Mouse (Mus musculus) left cerebral cortex, postnatal 36 days (tissue): ENCODE measurements at regions not wholly inside any gene's neighbourhood (a gene's known extent, or its start where the extent isn't known, plus 50 kb on each side); places are given as distances from the start of the nearest gene placed in this dataset.

Experiments
- DNase-seq, 2 experiments: peaks; one replicate each; pipeline ENCODE4 v3.0.0; 2021 to 2022; ENCODE audit warnings: low spot score in 2 of 2, mixed read lengths in 1 of 2
- intact Hi-C: fragments of 180-260 bp; cut with DNase I; formaldehyde crosslinking; loops from one replicate; pipeline ENCODE4 v1.15.1; 2025

DNA sequence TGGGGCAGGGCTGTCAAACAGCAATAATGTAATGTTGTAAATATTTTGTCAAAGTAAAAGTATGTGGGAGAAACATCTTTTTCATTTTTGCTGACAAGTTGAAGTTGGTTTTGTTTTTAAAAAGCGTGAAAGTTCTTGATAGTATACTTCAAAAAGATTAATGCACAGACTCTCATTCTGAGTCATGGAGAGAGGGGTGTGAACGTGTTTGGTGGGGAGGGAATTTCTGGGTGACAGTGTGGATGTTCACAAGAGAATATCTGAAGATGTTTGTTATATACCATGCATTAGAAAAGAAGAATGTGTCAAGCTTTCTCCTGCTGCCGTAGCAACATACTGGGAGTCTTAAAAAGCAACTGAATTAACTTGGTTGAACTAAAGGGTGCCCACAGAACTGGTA is 57.0 kb downstream of the Rps29 start:
- DNase-seq: no peak
- intact Hi-C loops: no loop called here

DNA sequence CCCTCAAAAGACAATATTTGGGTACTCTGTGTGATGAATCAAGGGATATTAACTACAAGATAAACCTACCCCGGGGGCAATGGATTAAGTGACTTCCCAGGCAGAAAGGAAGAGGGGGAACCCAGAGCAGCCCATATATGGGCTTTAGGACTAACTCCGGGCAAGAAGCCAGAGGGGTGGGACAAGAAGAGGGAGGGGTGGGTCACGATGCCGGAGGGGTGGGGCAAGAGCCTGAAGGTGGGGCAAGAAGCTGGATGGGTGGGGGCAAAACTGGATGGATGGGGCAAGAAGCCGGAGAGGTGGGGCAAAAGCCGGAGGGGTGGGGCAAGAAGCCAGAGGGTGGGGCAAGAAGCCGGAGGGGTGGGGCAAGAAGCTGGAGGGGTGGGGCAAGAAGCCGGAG is 64.1 kb downstream of the Rps29 start:
- no peak for DNase-seq
- intact Hi-C loops: loop anchor here (10.0 kb wide), 1 partner anchor 230 kb away; no protein-coding TSS in a partner anchor

DNA sequence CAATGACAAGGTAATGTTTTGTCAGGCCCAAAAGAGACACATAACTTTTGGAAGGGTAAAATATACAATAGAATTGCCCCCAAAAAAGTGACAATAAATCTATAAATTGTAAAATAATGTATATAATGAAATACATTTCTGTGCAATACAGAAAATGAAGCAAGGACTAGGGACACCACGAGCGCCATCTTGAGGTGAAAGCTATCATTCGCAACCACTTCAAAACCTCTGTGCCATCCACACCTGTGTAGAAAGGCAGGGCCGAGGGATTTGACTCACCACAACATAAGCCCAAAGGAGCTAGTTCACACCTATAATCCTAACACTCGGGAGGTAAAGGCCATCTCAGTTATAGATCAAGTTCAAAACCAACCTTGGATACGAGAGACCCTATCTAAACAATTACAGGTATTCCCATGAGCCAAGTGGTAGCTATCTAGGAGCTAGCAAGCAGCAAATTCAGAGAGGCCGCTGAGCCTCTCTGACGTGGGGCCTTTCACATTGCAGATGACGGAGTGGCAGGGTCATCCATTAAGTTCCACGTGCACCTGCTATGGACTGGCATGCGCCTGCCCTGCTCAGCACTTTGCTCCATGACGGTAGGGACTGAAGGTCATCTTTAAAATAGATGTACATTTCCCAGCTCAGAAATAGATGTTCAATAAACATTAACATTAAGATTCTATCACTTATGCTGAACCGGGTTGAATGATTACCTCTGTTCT is 65.8 kb downstream of the Rps29 start:
- peak; percentile 6 to 8 for DNase-seq
- intact Hi-C loops: loop anchor here (10.0 kb wide), 1 partner anchor 228 kb away; no protein-coding TSS in a partner anchor

DNA sequence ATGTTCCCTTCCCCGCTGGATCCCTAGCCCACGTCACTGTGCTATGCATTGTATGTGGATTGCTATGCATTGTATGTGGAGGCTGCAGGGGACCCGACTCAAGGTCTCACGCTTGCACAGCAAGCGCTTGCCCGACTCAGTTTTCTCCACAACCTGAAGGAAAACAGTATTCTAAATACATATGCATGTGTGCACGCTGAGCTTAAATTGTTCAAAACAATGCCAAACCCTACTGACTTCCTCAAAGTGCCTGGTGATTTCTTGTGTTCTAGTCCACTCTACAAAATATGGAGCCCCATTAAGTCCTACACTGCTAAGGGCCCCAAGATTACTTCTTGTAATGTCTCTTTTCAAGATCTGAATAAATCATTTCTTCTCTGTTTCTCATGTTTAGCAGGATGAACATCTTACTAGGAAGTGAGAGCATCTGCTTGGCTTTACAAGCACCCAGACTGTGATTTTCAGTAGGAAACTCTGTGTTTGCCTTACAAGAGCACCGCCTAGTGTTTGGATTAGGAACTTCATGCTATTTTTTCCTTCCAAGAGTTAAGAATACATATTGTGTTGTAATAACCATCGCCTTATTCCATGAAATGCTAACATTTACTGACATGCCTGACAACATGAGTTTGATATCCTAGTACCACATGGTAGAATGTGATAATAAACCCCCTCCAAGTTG is 70.9 kb downstream of the Rps29 start:
- DNase-seq: peak in 1 of 2 experiments; percentile 13
- intact Hi-C loops: loop anchor here (10.0 kb wide), 2 partner anchors 133 to 1643 kb away; no protein-coding TSS in a partner anchor

DNA sequence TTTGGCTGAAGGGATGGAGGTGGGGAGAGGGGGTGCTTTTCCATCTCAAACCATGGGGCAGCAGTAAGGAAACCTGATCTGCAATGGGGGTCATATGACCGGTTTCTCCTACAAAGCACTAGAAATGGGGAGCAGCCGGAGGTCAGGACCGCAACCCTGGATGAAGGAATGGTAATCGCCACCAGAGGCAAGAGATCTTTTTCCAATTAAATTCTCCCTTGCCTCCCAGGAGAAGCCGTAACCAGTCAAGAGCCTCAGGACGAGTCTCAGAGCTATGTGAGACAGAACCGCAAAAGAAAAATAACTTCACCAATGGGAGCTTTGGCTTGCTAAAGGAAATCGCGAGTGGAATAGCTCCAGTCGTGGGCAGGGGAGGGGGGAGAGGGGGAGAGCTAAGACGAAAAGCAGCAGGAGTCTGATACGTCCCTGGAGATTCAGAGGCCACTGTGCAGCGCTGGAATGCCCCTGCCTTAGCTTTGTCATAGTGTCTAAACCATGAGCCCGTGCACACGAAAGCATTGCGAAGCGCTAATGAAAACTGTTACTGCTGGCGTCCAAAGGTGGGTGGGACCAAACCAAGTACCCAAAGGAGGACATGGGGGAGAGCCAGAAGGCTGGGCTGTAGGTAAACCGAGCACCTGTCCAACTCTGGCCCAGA is 73.3 kb downstream of the Rps29 start:
- DNase-seq: no peak
- intact Hi-C loops: loop anchor here (10.0 kb wide), 2 partner anchors 131 to 1641 kb away; no protein-coding TSS in a partner anchor

DNA sequence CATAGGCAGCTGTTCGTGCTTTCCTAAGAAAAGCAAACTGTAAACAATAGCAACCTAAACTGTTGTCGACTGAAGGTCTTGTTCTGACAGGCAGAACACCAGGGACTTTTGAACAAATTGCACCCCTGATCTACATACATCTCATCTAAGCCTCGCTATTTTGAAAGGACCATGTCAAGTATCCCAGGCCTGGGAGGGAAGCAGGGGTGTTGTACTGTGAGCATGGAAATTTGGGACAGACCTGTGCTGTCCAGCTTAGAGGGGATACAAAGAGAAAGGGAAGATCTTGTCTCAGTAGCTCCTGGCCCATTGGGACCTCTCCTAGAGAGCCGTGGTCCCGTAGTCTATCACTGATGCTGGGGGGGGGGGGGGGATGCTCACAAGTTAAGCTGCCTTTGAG is 74.3 kb downstream of the Rps29 start:
- intact Hi-C loops: loop anchor here (10.0 kb wide), 2 partner anchors 130 to 1640 kb away; no protein-coding TSS in a partner anchor
- DNase-seq: no peak

DNA sequence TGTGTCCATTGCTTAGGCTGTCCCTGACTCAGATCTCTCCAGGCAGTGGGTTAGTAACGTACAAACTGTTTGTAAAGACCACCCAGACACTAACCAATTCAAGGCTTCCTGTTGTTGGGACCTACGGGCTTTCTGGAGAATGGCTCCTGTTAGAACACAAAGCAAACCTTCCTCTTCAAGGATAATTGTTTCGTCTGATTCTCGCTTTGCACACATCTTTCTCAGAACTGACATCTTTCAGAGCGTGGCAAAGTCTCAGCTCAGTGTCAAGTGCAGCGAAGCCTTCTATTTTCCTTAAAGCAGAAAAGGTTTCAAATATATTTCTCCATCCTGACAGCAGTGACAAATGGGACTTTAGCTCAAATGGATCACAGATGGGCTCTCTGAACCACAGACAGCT is 76.9 kb downstream of the Rps29 start:
- intact Hi-C loops: loop anchor here (10.0 kb wide), 2 partner anchors 127 to 1637 kb away; no protein-coding TSS in a partner anchor

DNA sequence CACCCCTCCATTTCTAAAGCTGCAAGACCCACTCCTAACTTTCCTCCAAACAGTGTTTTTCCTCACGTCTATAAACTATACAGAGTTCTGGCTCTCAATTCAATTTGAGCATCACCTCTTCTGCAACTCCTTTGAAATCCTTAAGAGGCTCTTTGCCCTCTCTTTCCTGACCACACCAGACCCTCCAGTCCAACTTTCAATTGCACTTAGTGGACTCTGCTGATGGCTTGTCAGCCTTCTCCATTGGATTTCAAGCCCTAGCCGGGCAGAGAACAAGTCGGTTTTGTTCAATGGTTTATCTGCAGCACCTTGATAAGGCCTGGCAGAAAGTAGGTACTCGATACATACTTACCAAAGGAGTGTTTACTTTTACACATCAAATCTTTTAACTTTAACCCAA is 119.4 kb downstream of the Rps29 start:
- intact Hi-C loops: no loop called here
- DNase-seq: no peak

More for the DNA sequence above, 76.9 kb downstream of the Rps29 start:
- no peak for DNase-seq

DNA sequence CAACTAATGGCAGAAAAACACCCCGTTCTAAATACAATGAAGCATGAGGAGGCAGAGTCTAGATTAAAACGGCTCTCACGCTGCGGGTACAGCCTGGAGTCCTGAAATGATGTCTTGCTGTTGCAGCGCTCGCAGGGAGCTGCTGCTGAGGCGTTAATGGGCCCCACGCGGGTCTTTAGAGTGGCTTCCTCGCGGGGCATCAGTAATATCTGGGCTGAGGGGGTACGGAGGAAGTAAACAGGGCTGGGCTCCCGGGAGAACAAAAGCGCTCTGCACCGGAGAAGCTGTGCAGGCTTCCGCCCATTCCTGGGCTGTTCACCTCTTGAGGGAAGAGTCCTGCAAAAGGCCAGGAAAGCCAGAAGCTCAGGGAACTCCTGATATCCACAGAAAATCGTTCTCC is 135.4 kb downstream of the Rps29 start:
- no peak for DNase-seq
- intact Hi-C loops: no loop called here

DNA sequence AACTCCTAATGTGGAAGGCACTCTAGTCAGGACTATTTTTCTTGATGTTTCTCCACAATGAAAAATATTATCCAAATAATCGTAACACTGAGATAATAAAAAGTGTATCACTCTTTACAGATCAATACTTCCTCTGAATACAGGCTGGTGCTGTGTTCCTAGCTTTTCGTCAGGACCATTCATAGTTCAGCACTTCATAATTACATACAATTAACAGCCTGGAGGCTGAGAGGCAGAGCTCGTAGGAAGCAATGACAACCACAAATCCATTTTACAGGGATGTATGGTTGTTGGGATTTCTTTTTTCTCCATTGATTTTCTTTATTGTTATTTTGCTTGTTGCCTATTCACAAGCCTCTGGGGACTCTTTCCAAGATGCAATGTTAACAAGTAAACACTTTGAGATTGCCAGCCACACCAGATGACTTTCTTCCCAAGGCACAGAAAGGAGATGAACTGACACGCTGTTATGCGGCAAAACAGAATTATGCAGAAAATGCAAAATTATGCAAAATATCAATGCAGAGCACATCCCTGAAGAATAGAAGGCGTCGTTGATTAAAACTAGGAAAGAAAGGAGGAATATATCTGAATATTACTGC is 142.2 kb downstream of the Rps29 start:
- intact Hi-C loops: no loop called here
- no peak for DNase-seq

DNA sequence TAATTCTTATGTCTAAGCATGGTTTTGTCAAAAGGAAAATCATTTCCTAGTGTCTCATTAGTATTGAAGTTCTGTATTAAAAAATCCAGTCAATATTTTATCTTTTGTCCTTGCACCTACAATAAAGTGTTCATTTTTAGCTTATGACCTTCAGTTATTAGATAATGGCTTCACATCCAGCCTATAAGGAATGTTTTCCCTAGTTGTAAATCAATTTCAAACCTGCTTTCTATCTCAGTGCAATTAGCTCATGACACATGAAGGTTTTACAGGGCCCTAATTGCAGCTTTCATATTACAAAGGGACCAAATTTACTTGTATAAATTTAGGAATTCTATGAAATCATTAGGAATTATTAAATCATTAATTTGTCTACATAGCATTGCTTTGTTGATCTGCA is 153.8 kb downstream of the Rps29 start:
- intact Hi-C loops: no loop called here
- DNase-seq: no peak

DNA sequence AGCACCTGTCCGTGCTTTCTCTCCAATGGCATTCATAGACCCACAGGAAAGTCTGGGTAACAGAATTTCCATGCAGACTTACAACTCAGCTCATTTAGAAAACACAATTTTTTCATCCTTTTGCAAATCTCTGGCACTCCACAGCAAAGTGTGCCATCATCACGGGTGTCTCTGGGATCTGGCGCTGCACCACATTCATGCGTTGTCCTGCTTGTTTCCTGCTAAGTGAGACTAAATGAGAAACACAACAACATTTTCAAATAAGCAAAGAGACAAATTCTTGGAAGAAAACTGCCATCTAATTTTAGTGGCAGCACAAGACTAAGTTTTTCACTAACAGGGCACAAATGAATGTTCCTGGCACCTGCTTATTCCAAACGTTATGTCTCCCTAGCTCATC is 156.9 kb downstream of the Rps29 start:
- intact Hi-C loops: no loop called here
- DNase-seq: no peak

DNA sequence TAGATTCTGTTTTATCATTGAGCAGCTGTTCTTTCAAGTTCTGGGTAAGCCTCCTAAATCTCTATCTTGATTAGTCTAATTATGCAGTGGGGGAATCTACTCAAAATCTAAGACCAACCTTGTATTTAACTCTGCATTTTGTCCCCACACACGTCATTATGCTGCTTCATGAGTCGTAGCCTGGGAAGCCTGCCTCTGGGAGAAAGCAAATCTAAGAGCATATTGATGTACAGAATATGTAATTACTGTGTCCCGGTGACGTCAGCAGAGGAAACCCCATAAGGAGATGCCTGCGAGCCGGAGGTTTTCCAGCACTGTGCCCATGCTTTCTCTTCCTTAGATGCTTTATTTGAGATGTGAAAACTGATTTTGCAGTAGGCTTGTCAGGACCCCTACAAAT is 161.7 kb downstream of the Rps29 start:
- intact Hi-C loops: no loop called here
- DNase-seq: peak; percentile 9 to 20

DNA sequence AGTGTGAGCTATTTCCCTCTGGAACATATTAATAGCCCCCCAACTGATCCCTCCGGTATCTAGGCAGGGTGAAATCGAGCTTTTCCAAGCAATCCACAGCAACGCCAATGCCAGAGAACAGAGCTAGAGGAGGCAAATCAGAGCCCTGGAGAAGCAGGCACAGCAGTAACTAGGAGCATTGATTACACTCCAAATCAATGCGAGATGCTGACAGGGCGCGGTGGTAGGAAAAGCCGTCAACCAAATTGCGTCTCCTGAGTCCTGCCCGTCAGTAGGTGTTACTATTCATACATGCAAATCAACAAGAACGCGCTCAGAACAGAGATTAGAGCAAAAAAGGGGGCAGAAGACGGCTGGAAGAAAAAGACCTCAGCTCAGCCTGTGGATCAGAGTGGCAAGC is 162.2 kb downstream of the Rps29 start:
- intact Hi-C loops: no loop called here
- no peak for DNase-seq

DNA sequence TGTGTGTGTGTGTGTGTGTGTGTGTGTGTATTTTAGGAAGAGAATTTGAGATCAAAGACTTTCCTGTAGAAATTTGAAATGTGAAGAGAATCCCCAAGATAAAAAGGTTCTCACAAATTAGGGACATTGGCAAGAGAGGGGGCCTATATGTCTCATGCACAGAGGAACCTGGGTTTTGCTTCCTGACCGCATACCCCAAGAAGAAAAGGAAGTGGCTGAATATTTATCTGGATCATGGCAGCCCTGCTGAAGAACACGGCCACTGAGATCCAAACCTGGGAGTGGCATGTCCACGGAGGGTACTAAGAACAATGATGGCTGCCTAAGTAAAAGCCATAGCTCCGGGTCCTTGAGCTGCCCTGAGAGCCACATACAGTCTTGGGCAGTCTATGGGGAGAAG is 178.3 kb downstream of the Rps29 start:
- intact Hi-C loops: no loop called here
- DNase-seq: no peak

DNA sequence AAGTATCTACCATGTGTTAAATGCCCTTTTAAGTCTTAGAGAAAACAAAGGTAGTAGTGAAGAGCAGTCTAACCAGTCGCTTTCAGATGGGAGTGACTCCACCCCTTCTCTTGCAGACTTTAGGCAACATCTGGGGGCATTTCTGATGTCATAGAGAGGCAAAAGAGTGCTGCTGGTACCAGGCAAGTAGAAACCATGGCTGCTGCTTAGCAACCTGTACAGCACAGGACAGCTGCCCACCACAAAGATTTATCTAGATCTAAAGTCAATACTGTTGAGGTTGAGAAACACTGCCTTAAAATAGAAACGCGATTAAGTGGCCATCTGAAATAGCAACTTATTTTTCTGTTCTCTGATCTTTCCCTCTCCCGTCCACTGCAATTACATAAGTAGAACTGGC is 178.8 kb downstream of the Rps29 start:
- no peak for DNase-seq
- intact Hi-C loops: no loop called here

DNA sequence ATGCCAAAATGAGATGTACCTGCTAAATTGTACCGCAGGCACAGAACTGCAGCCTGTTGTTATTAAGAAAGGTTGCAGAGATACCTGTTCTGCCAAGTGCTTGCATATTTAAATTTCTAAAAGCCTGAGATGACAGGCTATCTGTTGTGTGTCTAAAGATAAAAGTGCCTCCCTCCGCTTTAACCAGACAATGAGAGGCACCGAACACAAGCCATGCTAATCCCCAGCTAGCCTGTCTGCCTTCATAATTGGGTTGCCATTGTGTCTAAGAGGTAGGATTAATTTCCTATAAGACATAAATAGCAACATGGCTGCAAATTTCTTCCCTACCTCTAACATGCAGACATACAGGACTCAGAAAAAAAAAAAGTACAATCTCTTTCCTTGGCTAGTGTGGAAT is 179.8 kb downstream of the Rps29 start:
- no peak for DNase-seq
- intact Hi-C loops: no loop called here

DNA sequence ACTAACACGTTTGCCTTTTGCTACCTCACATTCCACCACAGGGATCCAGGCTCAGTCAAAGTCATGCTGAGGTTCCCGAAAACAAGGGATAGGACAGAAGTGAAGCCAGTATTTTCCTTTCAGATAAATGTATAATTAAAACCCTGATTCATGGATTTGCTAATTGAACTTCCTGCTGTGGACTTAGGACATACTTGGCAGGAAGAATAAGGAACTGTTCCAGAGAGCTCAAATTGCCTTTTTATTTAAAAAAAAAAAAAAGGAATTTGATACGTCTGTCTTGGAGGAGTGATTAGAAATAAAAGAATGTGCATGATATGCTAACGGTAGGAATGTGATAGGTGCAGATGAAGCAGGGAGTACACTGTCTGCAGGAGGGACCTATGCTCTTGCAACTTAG is 181.7 kb downstream of the Rps29 start:
- DNase-seq: no peak
- intact Hi-C loops: no loop called here

DNA sequence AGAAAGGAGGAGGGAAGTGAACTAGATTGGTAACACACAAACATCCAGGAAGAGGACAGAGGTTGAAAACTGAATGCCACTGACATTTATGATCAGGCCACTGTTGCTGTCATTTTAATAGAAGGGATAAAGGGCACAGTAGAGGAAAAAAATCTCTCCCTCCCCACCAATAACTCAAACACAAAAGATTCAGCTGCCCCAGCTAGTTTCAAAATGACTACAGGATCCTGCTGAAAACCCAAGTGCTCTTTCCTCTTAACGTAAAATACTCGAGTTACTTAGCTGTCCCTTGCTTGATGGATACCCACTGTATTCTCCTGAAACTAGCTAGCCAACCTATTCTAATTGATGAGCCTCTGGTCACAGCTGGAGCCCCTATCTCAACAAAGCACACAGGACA is 211.7 kb downstream of the Rps29 start:
- intact Hi-C loops: no loop called here
- no peak for DNase-seq

DNA sequence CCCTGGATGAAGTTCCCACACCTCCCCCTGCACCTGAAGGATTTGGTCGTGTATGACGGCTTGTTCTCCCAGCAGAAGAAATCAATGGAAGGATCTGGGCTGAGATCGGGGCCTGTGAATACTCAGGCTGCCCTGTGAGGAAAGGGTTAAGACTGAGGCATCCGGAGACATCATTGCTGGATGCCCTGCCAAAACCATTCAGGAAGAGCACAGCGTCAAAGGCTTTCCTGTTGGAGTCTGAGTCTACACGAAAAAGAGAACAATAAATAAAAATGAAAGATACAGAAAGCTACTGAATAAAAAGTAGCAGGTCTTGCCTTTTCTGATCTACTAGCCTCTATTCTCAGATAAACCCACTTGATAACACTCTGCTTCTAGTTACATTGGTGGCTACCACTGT is 248.4 kb downstream of the Rps29 start:
- DNase-seq: no peak
- intact Hi-C loops: no loop called here
